Comparison of ENCODE assay signal across 20 mouse cellular contexts in the genomic region with DNA sequence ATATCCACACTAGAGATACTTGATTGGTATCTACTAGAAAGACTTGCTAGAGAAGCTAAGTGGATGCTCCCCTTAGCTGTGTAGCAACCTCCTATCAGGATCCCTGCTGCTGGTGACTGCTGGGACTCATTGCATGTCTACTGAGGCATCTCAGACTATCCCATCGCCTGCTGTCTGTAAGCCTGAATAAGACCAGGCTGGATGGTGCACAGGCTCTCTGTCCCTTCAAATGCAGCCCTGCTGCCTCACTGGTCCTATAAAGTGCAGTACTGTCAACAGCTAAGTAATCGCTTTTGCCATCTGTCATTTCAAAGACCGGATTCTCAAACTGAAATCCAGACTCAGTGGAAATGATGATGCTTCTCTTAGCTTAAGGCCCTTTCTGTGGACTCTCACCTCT.
DNase-seq lines count a peak whose midpoint lies in the region; ATAC-seq and TF ChIP-seq lines count a peak whose summit lies in the region.
"Had no signal": no experiment of that assay in that cellular context is flagged by ENCODE, and none has a peak within 500 bp of the region (broad histone marks: within the 10 kb centered on the region; RNA-seq: fewer than 3 reads in every experiment).

No protein-coding gene starts in this region.

- H3K36me3 ChIP-seq in hindbrain, embryonic 13.5 days, result no peaks in the 10 kb centered on the region
- H3K36me3 ChIP-seq in hindbrain, postnatal 0 days (ENCODE audit: insufficient read depth, low read length), result no peaks in the 10 kb centered on the region
- H3K36me3 ChIP-seq in kidney, embryonic 15.5 days, result no peaks in the 10 kb centered on the region
- H3K36me3 ChIP-seq in limb, embryonic 10.5 days, result no peaks in the 10 kb centered on the region
- no peaks in the 10 kb centered on the region for H3K36me3 ChIP-seq in neural tube, embryonic 14.5 days (ENCODE audit: control insufficient read depth, insufficient read depth, low read length)
- no peaks in the 10 kb centered on the region for H3K36me3 ChIP-seq in forebrain, embryonic 12.5 days (replicated peaks)
- H3K36me3 ChIP-seq: embryonic facial prominence, embryonic 13.5 days; heart, embryonic 13.5 days had no signal

- H3K9me3 ChIP-seq in hindbrain, embryonic 13.5 days, result no peaks in the 10 kb centered on the region
- H3K9me3 ChIP-seq in hindbrain, postnatal 0 days (ENCODE audit: low read length), result 0 out of 2 replicates have a peak, but pooled peaks cover 3% of the 10 kb centered on the region
- no peaks in the 10 kb centered on the region for H3K9me3 ChIP-seq in kidney, embryonic 15.5 days (replicated peaks)
- H3K9me3 ChIP-seq in limb, embryonic 10.5 days (replicated peaks), result no peaks in the 10 kb centered on the region
- H3K9me3 ChIP-seq in neural tube, embryonic 14.5 days (ENCODE audit: control insufficient read depth, low read length), result no peaks in the 10 kb centered on the region; the same call in 1 of the 2 replicates
- H3K9me3 ChIP-seq in forebrain, embryonic 12.5 days, result no peaks in the 10 kb centered on the region
- H3K9me3 ChIP-seq: embryonic facial prominence, embryonic 13.5 days; forebrain, embryonic 13.5 days; heart, embryonic 13.5 days had no signal

- H3K4me3 ChIP-seq in hindbrain, embryonic 13.5 days, result no peak overlapping the region
- no peak overlapping the region for H3K4me3 ChIP-seq in hindbrain, postnatal 0 days (ENCODE audit: low read length)
- no peak overlapping the region for H3K4me3 ChIP-seq in kidney, embryonic 15.5 days (replicated peaks)
- no peak overlapping the region for H3K4me3 ChIP-seq in limb, embryonic 10.5 days
- no peak overlapping the region for H3K4me3 ChIP-seq in neural tube, embryonic 14.5 days (ENCODE audit: low read depth, low read length)
- H3K4me3 ChIP-seq in forebrain, embryonic 12.5 days (replicated peaks), result no peak overlapping the region
- H3K4me3 ChIP-seq: embryonic facial prominence, embryonic 13.5 days; forebrain, embryonic 13.5 days; gastrocnemius, adult 2 months; heart, embryonic 13.5 days had no signal

- no peaks in the 10 kb centered on the region for H3K27me3 ChIP-seq in hindbrain, embryonic 13.5 days
- H3K27me3 ChIP-seq in hindbrain, postnatal 0 days (ENCODE audit: insufficient read depth, low read length), result no peaks in the 10 kb centered on the region
- no peaks in the 10 kb centered on the region for H3K27me3 ChIP-seq in kidney, embryonic 15.5 days
- no peaks in the 10 kb centered on the region for H3K27me3 ChIP-seq in limb, embryonic 10.5 days (ENCODE audit: low read depth, poor library complexity, severe bottlenecking)
- H3K27me3 ChIP-seq in neural tube, embryonic 14.5 days (ENCODE audit: control insufficient read depth, insufficient read depth, low read length), result no peaks in the 10 kb centered on the region
- no peaks in the 10 kb centered on the region for H3K27me3 ChIP-seq in forebrain, embryonic 12.5 days
- H3K27me3 ChIP-seq: embryonic facial prominence, embryonic 13.5 days; forebrain, embryonic 13.5 days; heart, embryonic 13.5 days had no signal

- no peak for ATAC-seq in hindbrain, embryonic 13.5 days (ENCODE audit: low FRiP score)
- no peak for ATAC-seq in hindbrain, postnatal 0 days
- ATAC-seq in kidney, embryonic 15.5 days (replicated peaks; ENCODE audit: low FRiP score), result no peak
- 0 out of 2 replicates have a peak, but pooled peaks have one; percentile 57 for ATAC-seq in neural tube, embryonic 14.5 days (ENCODE audit: low read depth)
- ATAC-seq in forebrain, embryonic 12.5 days (ENCODE audit: low FRiP score), result no peak
- ATAC-seq: forebrain, embryonic 13.5 days; forebrain, postnatal 0 days; inflammation-experienced regulatory T-cells, adult 6 months had no signal

- H3K4me1 ChIP-seq in hindbrain, embryonic 13.5 days (replicated peaks), result peaks cover 14% of the 10 kb centered on the region
- no peaks in the 10 kb centered on the region for H3K4me1 ChIP-seq in hindbrain, postnatal 0 days (ENCODE audit: insufficient read depth, low read length)
- peaks cover 19% of the 10 kb centered on the region for H3K4me1 ChIP-seq in kidney, embryonic 15.5 days
- peaks cover 14% of the 10 kb centered on the region; the same call in 1 of the 2 replicates for H3K4me1 ChIP-seq in limb, embryonic 10.5 days
- peaks cover 12% of the 10 kb centered on the region for H3K4me1 ChIP-seq in neural tube, embryonic 14.5 days (ENCODE audit: control insufficient read depth, insufficient read depth, low read length)
- H3K4me1 ChIP-seq in forebrain, embryonic 12.5 days, result no peaks in the 10 kb centered on the region; the same call in 1 of the 2 replicates
- H3K4me1 ChIP-seq: embryonic facial prominence, embryonic 13.5 days; forebrain, embryonic 13.5 days; heart, embryonic 13.5 days had no signal

- H3K4me2 ChIP-seq in hindbrain, embryonic 13.5 days, result no peak overlapping the region
- H3K4me2 ChIP-seq in hindbrain, postnatal 0 days (ENCODE audit: low read depth, low read length), result no peak overlapping the region
- no peak overlapping the region for H3K4me2 ChIP-seq in kidney, embryonic 15.5 days
- H3K4me2 ChIP-seq in neural tube, embryonic 14.5 days (ENCODE audit: low read depth, low read length), result no peak overlapping the region
- no peak overlapping the region for H3K4me2 ChIP-seq in forebrain, embryonic 12.5 days
- H3K4me2 ChIP-seq: embryonic facial prominence, embryonic 13.5 days; forebrain, embryonic 13.5 days; heart, embryonic 13.5 days had no signal

- H3K9ac ChIP-seq in hindbrain, embryonic 13.5 days, result peak overlapping the region; percentile 35; the same call in 1 of the 2 replicates
- no peak overlapping the region for H3K9ac ChIP-seq in hindbrain, postnatal 0 days (replicated peaks; ENCODE audit: low read length)
- no peak overlapping the region for H3K9ac ChIP-seq in kidney, embryonic 15.5 days
- H3K9ac ChIP-seq in neural tube, embryonic 14.5 days (replicated peaks; ENCODE audit: low read depth, low read length), result no peak overlapping the region
- no peak overlapping the region for H3K9ac ChIP-seq in forebrain, embryonic 12.5 days
- H3K9ac ChIP-seq: embryonic facial prominence, embryonic 13.5 days; forebrain, embryonic 13.5 days; forebrain, postnatal 0 days; heart, embryonic 13.5 days had no signal

- DNase-seq in hindbrain, postnatal 0 days (ENCODE audit: low spot score), result no peak
- no peak for DNase-seq in kidney, postnatal 14 days
- DNase-seq in limb, embryonic 10.5 days (ENCODE audit: low spot score), result no peak
- DNase-seq in cerebellum, adult 8-10 months, result no peak
- DNase-seq: adrenal gland, postnatal 10 days; cerebellum, adult 11 months; cerebellum, adult 9-10 months; cerebellum, postnatal 25 days; forebrain, postnatal 0 days; gastrocnemius, adult 2 months; gastrocnemius, postnatal 25 days; heart, postnatal 36 days had no signal

- peak overlapping the region; percentile 70 for H3K27ac ChIP-seq in hindbrain, embryonic 13.5 days
- no peak overlapping the region for H3K27ac ChIP-seq in hindbrain, postnatal 0 days
- peak overlapping the region; percentile 10; the same call in 1 of the 2 replicates for H3K27ac ChIP-seq in kidney, embryonic 15.5 days
- H3K27ac ChIP-seq in limb, embryonic 10.5 days, result 0 out of 2 replicates have a peak overlapping the region, but pooled peaks have one; percentile 12
- peak overlapping the region; percentile 72 for H3K27ac ChIP-seq in neural tube, embryonic 14.5 days (ENCODE audit: low read depth, low read length)
- H3K27ac ChIP-seq in forebrain, embryonic 12.5 days, result no peak overlapping the region
- H3K27ac ChIP-seq: embryonic facial prominence, embryonic 13.5 days; forebrain, embryonic 13.5 days; gastrocnemius, adult 2 months; heart, embryonic 13.5 days had no signal

- WGBS in hindbrain, embryonic 13.5 days, result 81% methylated on average over 3 of the region's 3 CpGs
- 72% methylated on average over 3 of the region's 3 CpGs for WGBS in hindbrain, postnatal 0 days
- WGBS in kidney, embryonic 15.5 days, result 70% methylated on average over 3 of the region's 3 CpGs
- 70% methylated on average over 3 of the region's 3 CpGs for WGBS in limb, embryonic 10.5 days
- WGBS in neural tube, embryonic 14.5 days, result 53% methylated on average over 3 of the region's 3 CpGs
- 83% methylated on average over 3 of the region's 3 CpGs for WGBS in forebrain, embryonic 12.5 days

- no peak for TF ChIP-seq CTCF in hindbrain, postnatal 0 days (IDR thresholded peaks at IDR 0.05; ENCODE audit: low read depth)

Comparison
In these comparisons a context has a peak if more than half of its experiments do, and no peak if none do; other contexts are left out.
1. H3K27ac ChIP-seq: peak in hindbrain, embryonic 13.5 days (single experiment), kidney, embryonic 15.5 days (single experiment), limb, embryonic 10.5 days (single experiment) and neural tube, embryonic 14.5 days (single experiment); none in hindbrain, postnatal 0 days (single experiment) and forebrain, embryonic 12.5 days (single experiment).